In genomic region chr15:25679081-25679480, GRCm38 (mm10) we compare ENCODE assay signal across 9 mouse cellular contexts. TPM values are rescaled to one million over a fixed set of nuclear protein-coding genes. Genes with fewer than 3 reads are reported as not detected.
A peak's percentile ranks its signal among the peaks of the same experiment; 100 is the strongest.
DNase-seq lines count a peak whose midpoint lies in the region; ATAC-seq lines count a peak whose summit lies in the region.
"Had no signal": no experiment of that assay in that cellular context is flagged by ENCODE, and none has a peak within 500 bp of the region (broad histone marks: within the 10 kb centered on the region; RNA-seq: fewer than 3 reads in every experiment).

No protein-coding gene starts in this region.

- no peak for ATAC-seq in heart, embryonic 11.5 days (replicated peaks; ENCODE audit: insufficient number of reproducible peaks, low FRiP score, low TSS enrichment)
- ATAC-seq in limb, embryonic 15.5 days (ENCODE audit: insufficient number of reproducible peaks, low FRiP score, low TSS enrichment, low read depth) = no peak
- no peak for ATAC-seq in intestine, embryonic 15.5 days

- H3K9me3 ChIP-seq in heart, embryonic 11.5 days (replicated peaks; ENCODE audit: control insufficient read depth, low read length) = peaks cover 2% of the 10 kb centered on the region; the same call in 1 of the 2 replicates
- H3K9me3 ChIP-seq in limb, embryonic 15.5 days = no peaks in the 10 kb centered on the region
- no peaks in the 10 kb centered on the region for H3K9me3 ChIP-seq in intestine, embryonic 15.5 days

- peaks cover 21% of the 10 kb centered on the region for H3K4me1 ChIP-seq in heart, embryonic 11.5 days (ENCODE audit: control insufficient read depth, insufficient read depth, low read length)
- H3K4me1 ChIP-seq in limb, embryonic 15.5 days = peaks cover 61% of the 10 kb centered on the region
- H3K4me1 ChIP-seq in intestine, embryonic 15.5 days (replicated peaks) = peaks cover 38% of the 10 kb centered on the region

- H3K4me3 ChIP-seq in heart, embryonic 11.5 days (ENCODE audit: low read depth, low read length) = no peak overlapping the region
- no peak overlapping the region for H3K4me3 ChIP-seq in limb, embryonic 15.5 days
- H3K4me3 ChIP-seq in intestine, embryonic 15.5 days (replicated peaks) = no peak overlapping the region

- H3K4me2 ChIP-seq in heart, embryonic 11.5 days = no peak overlapping the region
- no peak overlapping the region for H3K4me2 ChIP-seq in limb, embryonic 15.5 days
- no peak overlapping the region for H3K4me2 ChIP-seq in intestine, embryonic 15.5 days (replicated peaks)

- intact Hi-C loops in left cerebral cortex, postnatal 14 days (cut with DNase I) = no loop called here

- H3K9ac ChIP-seq in heart, embryonic 11.5 days (ENCODE audit: low read depth, low read length) = no peak overlapping the region
- H3K9ac ChIP-seq in limb, embryonic 15.5 days = no peak overlapping the region
- no peak overlapping the region for H3K9ac ChIP-seq in intestine, embryonic 15.5 days

- peaks cover 21% of the 10 kb centered on the region for H3K27me3 ChIP-seq in heart, embryonic 11.5 days (ENCODE audit: control insufficient read depth, insufficient read depth, low read length)
- no peaks in the 10 kb centered on the region for H3K27me3 ChIP-seq in limb, embryonic 15.5 days
- H3K27me3 ChIP-seq in intestine, embryonic 15.5 days (replicated peaks) = no peaks in the 10 kb centered on the region

- 54% methylated on average over 3 of the region's 3 CpGs for WGBS in heart, embryonic 11.5 days (ENCODE audit: insufficient replicate concordance)
- 31% methylated on average over 3 of the region's 3 CpGs for WGBS in limb, embryonic 15.5 days
- 50% methylated on average over 3 of the region's 3 CpGs for WGBS in intestine, embryonic 15.5 days

- H3K36me3 ChIP-seq in heart, embryonic 11.5 days (ENCODE audit: control insufficient read depth, insufficient read depth, low read length) = no peaks in the 10 kb centered on the region
- no peaks in the 10 kb centered on the region for H3K36me3 ChIP-seq in limb, embryonic 15.5 days
- no peaks in the 10 kb centered on the region for H3K36me3 ChIP-seq in intestine, embryonic 15.5 days

- DNase-seq in heart, adult 8-10 months (ENCODE audit: low spot score) = peak; percentile 13
- DNase-seq in adipocyte (ENCODE audit: low spot score) = peak; percentile 54
- peak; percentile 48 for DNase-seq in cerebellum, adult 9-11 months
- no peak for DNase-seq in left cerebral cortex, adult 8-10 months (ENCODE audit: low spot score in 2 of 2)
- DNase-seq in left cerebral cortex, postnatal 14 days (ENCODE audit: low spot score in 2 of 2) = no peak
- DNase-seq: layer of hippocampus, postnatal 36 days had no signal

- H3K27ac ChIP-seq in heart, embryonic 11.5 days (ENCODE audit: low read depth, low read length) = no peak overlapping the region
- peak overlapping the region; percentile 62 for H3K27ac ChIP-seq in limb, embryonic 15.5 days
- H3K27ac ChIP-seq in intestine, embryonic 15.5 days = no peak overlapping the region

RNA-seq across cellular contexts. Expression of gene Myo10, which starts 56.8 kb away (rescaled TPM):
- total RNA-seq in heart, adult 8-10 months (2022) = 10 to 100 TPM; 71.7 to 84.5 (median 73.3) TPM
- polyA plus RNA-seq in heart, embryonic 11.5 days (2014; fragmentation: Nextera tagmentation; extraction: Ambion mirVana) = 11.5 and 15.4 TPM in 2 replicates
- polyA plus RNA-seq in limb, embryonic 15.5 days (2015; fragmentation: Nextera tagmentation; extraction: Ambion mirVana) = 28.4 and 28.6 TPM in 2 replicates
- 23.9 and 25.3 TPM in 2 replicates for polyA plus RNA-seq in intestine, embryonic 15.5 days (2015; fragmentation: Nextera tagmentation; extraction: Ambion mirVana)
- total RNA-seq in left cerebral cortex, adult 8-10 months (2022) = 10 to 100 TPM; 42.6 to 54.2 (median 45.3) TPM
- total RNA-seq in left cerebral cortex, postnatal 14 days (2021) = 10 to 100 TPM; 44.0 to 48.1 TPM

Comparison
In these comparisons a context has a peak if more than half of its experiments do, and no peak if none do; other contexts are left out.
1. DNase-seq: peak in heart, adult 8-10 months (single experiment), adipocyte (single experiment) and cerebellum, adult 9-11 months (single experiment); none in left cerebral cortex, adult 8-10 months (0 of 2) and left cerebral cortex, postnatal 14 days (0 of 2).